Mouse (Mus musculus): ENCODE data around the gene Smim17. TPM values are rescaled to one million over a fixed set of nuclear protein-coding genes. Genes with fewer than 3 reads are reported as not detected.
A peak's percentile ranks its signal among the peaks of the same experiment; 100 is the strongest.
"Not testable (repeated sequence)": the region's sequence is repeated elsewhere in the genome, so short reads cannot be mapped to it uniquely, and the experiment has no call there.

Gene Smim17
- under 1 TPM in 1 of 2 experiments, not detected in 1; 0.77 TPM for total RNA-seq (2021)
- long read RNA-seq, experiment 1 = 0 reads
- long read RNA-seq, experiment 2 = 0 reads

DNA sequence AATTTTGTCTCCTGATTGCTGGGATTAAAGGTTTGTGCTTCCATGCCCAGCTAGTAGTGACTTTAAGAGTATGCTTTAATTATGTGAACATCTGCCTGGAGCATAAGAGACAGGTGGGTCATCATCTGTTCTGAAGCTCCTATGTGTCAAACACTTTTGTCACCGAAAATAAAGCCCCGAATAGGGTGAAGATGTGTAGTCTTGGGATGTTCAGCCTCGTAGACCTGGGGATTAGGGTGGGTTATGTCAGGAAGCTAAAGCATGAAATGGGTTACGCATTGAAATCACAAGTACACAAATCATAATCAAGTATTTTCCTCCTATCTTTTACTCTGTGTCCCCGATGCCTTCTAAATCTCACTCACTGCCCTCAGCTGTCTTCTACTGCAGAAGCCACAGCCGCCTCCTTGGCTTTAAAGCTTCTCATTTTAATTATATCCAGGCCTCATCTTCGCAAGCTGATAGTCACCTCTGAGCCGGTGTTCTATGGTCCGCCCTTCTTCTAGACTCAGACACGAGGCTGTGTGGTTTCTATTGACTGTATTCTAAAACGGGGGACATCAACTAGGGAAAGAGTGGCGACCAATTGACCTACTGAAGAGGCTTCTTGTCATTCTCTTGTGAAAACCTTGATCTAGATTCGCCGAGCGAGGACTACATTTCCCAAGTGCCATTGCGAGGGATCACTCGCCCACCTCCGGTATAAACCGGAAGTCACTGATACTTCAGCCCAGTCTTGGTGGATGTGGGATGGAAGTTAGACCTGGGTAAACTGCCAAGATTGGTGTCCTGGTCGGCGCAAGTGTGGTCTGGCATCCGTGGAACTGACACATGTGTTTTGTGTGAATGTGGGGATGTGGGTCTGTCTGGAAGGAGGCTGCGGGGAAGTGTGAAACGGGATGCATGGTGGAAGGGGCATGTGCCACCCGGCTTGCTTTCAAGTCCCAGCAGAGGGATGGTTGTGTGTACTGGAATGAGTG is at the start of gene Smim17:
TSS of gene Smim17 (plus strand) at position 720 of the 980 bp plus-strand sequence.
- DNase-seq = peak; percentile 30

DNA sequence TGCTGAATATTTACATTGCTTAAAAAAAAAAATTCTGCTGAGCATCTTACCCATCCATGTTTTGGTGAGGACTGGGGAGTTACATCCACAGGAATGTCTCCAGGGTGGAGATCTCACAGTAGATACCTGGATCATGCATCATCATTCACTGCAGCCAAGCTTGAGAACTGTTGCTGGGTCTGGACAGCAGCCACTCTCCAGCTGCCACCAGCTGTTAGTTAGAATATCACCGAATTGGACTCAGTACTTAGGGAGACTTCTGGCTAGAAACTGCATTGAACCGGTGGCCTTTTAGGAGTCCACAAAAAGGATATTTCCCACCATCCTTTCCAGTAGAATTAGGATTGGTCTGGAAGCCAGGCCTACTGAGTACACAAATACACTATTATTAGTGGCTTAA is 40.4 kb upstream of the Smim17 start:
- no peak for DNase-seq

DNA sequence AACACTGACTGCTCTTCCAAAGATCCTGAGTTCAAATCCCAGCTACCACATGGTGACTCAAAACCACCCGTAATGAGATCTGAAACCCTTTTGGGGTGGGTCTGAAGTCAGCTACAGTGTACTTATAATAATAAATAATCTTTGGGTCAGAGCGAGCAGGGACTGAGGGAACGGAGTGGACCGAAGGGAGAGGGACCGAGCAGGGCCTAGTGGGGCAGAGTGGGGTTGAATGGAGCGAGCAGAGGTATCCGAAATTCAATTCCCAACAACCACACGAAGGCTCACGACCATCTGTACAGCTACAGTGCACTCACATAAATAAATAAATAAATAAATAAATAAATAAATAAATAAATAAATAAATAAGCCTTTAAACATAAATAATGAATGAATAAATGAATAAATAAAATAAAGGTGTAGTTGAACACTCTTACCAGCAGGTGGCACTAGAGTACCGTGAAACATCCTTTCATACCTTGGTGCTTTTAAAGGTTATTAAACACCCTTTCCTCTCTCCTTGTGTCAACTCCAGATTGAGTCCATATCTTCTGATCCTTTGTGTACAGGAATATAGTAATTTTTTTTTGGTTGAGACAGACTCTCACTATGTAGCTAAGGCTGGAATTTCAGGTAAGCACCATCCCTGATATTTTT is 39.5 kb upstream of the Smim17 start:
- no peak for DNase-seq

DNA sequence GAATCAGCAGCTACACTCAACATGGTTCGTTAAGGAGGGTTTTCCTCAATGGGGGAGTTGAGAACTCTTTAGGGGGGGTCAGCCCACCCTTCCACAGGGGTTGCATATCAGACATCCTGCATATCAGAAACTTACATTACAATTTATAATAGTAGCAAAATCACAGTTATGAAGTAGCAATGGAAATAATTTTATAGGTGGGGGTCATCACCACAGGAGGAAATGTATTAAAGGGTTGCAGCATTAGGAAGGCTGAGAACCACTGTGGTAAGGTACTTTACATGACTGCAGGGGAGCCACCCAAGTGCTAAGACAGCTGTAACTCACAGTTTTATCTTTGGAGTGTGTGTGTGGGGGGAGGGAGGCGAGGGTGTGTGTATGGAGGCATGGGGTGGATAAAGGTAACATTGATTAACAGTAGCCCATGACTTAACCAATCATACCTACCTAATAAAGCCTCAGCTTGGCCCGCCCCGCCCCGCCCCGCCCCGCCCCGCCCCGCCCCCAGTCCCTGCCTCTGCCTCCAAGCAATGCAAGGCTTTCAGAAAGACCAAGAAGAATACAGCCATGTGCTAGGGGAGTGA is 37.9 kb upstream of the Smim17 start:
- DNase-seq = no peak

DNA sequence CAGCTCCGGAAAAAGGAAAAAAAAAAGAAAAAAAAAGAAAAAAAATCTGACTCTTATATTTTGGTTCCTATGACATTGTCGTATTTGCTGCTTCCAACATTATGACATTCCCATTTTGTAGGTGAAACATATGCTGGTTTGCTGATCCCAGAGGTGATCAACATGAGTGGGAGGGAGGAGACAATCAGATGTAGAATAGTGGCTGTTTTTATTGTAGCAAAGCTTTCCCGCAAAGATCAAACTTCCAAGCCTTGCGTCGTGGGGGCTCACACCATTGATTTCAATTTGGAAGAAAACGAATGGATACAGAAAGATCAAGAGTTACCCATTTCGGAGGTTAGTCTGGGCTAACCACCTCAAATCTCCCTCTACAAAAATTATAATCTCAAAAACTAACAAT is 36.8 kb upstream of the Smim17 start:
- no peak for DNase-seq

DNA sequence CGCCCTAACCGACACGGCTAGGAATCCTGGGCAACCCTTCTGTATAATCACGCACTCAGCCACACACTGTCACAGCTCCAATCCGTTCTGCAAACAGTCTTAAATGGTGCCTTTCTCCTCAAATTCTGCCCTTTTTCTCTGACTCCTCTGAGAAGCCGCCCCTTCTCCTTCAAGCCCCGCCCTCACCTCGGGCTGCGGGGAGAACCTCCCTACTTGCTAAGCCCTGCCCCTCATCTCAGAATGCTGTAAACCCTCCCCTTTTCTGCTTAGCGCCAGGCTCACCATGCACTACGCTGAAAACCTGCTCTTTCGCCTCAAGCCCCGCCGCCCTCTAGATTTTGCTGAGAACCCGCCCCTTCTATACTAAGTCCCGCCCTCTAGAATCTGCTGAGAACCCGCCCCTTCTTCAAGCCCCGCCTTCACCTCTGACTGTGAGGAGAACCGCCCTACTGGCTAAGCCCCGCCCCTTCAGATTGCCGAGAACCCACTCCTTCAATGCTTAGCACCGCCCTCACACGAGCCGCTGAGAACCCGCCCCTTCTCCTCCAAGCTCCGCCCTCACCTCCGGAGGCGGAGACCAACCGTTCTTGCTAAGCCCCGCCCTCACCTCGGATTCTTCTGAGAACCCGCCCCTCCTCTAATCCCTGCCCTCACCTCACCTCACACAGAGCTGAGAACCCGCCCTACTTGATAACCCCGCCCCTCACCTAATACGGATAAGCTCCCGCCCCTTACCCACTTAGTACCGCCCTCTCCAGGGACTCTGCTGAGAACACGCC is 36.1 kb upstream of the Smim17 start:
- peak; percentile 92 for DNase-seq

DNA sequence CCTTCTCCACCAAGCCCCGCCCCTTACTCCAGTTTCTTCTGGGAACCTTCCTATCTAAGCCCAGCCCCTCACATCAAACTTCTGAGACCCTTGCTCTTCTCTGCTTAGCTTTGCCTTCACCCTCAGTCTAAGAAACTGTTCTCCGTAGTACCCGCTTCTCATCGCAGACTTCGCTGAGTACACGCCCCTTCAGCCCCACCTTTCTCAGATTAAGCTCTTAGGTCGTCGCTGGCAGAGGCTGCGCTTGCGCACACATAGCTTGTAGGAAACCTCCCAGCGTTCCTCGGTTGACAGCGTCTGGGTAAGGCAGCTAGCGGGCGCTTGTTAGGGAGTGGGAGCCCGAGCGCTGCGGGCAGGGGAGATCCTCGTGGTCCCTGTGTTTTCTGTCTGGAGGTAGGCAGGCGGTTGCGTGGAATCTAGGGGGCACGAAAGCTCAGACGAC is 35.4 kb upstream of the Smim17 start, which contains the start of gene Zfp78:
TSS of gene Zfp78 (plus strand) at position 234 of the 442 bp plus-strand sequence.
- DNase-seq = peak; percentile 69

DNA sequence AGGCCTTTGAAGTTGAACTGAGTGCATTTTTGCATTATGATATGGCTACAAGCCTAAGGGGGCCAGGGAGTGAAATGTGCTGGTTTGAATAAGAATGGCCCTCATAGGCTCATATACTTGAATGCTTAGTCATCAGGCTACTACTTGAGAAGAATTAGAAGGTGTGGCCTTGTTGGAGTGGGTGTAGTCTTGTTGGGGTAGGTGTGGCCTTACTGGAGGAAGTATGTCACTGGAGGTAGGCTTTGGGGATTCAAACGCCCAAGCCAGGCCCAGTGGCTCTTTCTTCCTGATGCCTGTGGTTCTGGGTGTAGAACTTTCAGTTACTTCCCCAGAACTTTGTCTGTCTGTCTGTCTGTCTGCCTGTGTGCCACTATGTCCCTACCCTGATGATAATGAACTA is 33.8 kb upstream of the Smim17 start:
- no peak for DNase-seq

DNA sequence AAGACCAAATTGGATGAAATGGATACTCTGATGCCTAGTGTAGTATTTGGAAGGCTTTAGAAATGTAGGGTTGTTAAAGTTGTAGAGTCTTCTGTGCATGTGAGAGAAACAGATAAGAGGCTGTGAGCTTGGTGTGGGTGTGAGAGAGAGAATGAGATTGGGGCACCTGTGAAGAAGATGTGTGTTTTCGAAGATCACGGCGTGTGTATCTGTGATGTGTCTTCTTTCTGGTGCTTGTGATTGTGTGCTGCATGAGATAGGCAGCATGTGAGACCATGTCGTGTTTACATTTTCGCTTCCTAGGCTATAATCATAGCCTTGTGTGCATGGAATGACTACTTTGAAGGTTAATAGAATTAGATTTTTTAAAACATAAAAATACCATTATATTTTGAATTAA is 31.3 kb upstream of the Smim17 start:
- DNase-seq = no peak

DNA sequence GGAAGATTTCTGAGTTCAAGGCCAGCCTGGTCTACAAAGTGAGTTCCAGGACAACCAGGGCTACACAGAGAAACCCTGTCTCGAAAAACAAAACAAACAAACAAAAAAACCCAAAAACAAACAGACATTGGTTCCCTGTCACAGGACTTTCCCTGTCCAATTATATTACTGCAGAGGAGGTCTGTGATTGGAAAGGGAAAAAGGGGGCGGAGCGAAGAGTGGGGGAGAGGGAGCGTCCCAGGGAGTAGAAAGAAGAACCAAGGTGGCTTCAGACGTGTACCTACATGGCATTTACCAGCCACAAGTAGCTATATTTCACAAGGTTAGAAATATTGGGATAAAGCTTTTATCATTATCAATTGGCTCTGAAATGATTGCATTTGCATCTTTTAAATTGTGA is 30.4 kb upstream of the Smim17 start:
- not testable (repeated sequence) for DNase-seq

DNA sequence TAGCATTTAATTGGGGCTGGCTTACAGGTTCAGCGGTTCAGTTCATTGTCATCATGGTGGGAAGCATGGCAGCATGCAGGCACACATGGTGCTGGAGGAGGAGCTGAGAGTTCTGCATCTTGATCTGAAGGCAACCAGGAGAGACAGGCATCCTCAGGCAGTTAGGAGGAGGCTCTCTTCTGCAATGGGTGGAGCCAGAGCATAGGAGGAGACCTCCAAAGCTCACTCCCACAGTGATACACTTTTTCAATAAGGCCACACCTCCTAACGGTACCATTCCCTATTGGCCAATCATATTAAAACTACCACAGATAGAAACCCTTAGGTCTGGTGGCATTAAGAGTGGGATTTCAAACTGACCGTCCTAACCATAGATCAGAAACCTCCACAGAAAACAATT is 29.1 kb upstream of the Smim17 start:
- no peak for DNase-seq

DNA sequence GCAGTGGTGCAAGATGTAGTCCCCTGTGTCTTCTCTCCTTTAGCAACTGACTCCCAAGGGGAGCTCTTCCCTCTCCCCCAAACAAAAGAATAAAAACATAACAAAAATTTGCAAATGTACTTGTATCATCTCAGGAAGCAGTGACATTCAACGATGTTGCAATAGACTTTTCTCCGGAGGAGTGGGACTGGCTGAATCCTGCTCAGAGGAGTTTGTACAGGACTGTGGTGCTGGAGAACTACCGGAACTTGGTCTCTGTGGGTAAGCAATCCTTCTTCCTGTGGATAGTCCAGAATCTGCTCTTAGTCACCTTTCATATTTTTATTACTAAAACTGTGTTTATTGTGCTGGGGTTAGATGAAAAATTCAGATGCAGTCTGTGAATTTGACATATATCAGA is 25.5 kb upstream of the Smim17 start:
- DNase-seq = no peak

DNA sequence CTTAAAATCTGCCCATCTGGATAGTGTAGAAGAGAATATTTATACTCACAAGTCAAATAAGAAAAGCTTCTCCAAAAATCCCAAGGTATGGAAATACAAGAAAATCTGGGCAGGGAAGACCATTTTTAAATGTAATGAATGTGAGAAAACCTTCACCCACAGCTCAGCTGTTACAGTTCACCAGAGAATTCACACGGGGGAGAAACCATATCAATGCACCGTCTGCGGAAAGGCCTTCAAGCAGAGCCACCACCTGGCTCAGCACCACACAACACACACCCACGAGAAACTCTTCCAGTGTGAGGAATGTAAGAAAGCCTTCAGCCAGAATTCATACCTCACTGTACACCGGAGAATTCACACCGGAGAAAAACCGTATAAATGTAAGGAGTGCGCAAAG is 20.1 kb upstream of the Smim17 start:
- no peak for DNase-seq

DNA sequence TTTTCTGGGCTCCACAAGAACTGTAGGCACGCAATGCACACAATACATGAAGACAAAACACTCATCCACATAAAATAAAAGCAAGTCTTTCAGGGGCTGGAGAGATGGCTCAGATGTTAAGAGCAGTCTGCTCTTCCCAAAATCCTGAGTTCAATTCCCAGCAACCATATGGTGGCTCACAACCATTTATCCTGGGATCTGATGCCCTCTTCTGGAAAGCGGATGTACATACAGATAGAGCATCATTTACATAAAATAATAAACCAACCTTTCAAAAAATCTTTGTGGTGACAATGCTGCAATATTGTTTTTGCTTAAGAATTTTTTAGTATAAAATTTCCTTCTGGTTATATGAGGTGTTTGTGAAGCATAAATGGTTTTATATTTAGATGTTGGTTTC is 17.1 kb upstream of the Smim17 start:
- no peak for DNase-seq

DNA sequence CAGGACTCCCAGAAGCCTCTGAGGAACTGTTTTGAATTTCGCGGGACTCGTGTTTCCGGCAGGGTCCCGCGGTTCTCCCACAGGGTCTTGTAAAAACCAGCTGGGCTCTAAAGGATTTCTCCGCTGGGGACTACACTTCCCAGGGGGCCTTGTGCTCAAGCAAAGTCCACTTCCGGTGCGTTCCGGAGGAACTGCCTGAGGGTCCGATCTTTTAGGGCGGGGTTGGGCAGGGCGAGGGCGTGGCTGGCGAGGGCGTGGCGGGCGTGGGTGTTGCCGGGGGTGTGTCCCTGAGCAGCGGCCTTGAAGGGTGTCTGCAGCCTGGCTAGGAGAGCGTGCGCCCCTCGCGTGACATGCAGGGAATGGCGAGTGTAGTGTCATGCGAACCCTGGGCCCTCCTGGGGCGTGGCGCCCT is 15.5 kb upstream of the Smim17 start, which contains the start of gene Zfp28:
TSS of gene Zfp28 (plus strand) at position 252 of the 412 bp plus-strand sequence.
- peak; percentile 94 for DNase-seq

DNA sequence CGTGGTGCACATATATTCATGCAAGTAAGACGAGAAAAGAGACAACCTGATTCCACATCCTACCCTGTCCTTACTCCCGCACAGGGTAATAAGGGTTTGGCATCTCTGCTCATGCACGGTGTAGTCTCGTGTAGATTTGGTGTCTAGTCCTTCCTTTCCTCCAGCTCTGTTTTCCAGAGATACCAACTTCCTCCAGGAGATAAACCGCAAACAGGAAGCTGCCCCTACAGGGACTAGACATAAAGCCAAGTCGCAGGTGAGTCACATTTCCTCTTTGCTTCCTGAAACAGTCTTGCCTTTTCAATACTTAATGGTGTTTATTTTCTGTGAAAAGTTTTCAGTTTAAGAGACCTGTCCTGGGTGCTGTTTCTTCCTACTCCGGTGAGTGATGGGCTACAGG is 14.5 kb upstream of the Smim17 start:
- no peak for DNase-seq

DNA sequence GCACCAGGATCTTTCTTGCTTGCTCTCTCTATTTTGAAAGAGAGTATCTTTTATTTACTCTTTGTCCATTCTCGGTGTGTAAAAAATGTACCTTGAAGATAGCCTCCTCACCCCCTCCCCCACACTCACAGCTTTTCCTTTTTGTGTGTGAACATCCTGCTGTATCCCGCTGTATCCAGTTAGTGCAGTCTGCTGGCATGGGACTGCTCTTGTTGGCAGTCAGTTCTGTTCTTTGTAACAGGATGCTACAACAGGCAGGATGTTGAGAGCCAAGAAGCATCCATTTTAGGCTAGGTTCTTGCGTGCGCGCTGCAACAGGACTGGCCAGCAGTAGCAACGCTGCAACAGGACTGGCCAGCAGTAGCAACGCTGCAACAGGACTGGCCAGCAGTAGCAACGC is 11.5 kb upstream of the Smim17 start:
- peak; percentile 15 for DNase-seq

DNA sequence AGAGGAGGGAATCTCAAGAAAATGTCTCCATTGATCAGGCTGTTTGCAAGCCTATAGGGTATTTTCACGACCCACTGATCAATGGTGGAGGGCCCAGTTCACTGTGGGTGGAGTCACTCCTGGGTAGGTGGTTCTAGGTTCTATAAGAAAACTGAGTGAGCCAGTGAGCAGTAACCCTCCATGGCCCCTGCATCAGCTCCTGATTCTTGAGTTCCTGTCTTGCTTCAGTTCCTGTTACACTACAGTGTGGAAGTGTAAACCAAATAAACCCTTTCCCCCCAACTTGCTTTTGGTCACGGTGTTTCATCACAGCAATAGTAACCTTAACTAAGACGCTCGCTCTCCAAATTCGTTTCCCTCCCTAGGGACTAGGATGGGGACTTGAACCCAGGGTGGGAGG is 9.5 kb upstream of the Smim17 start:
- DNase-seq = no peak

DNA sequence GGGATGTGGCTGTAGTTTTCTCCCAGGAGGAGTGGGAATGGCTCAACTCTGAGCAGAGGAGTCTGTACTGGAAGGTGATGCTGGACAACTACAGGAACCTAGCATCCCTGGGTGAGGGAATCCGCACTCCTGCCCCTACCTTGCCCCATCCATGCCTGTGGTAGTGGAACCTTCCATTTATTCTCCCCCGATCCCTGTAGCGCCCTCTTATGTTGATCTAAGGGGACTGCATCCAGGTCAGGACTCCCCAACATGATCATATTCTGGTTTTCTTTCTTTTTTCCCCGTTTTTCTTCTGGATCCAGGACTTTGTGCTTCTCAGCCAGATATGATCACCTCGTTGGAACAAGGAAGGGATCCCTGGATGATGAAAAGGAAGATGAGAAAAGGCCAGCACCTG is 9.1 kb upstream of the Smim17 start:
- DNase-seq = no peak

DNA sequence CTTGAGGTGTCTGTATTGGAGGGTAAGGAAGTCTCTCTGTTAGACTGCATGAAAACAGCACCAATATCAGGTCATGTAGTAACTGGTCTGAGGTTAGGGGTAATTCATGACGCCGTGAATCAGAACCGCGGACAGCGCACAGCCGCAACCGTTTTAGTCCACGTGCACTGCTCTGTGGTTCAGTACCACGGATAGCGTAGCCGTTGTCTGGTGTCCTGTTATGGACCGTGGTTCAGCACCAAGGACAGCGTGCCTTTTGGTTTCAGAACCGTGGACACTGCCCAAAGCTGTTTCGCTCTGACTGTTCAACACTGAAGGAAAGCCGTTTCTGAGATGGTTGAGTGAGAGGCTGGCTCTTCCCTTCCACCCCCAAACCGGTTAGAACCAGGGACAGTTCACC is 11.5 kb downstream of the Smim17 start, which contains the start of gene Gm20715:
TSS of gene Gm20715 (plus strand) at position 235 of the 400 bp plus-strand sequence.
- DNase-seq = peak; percentile 96

DNA sequence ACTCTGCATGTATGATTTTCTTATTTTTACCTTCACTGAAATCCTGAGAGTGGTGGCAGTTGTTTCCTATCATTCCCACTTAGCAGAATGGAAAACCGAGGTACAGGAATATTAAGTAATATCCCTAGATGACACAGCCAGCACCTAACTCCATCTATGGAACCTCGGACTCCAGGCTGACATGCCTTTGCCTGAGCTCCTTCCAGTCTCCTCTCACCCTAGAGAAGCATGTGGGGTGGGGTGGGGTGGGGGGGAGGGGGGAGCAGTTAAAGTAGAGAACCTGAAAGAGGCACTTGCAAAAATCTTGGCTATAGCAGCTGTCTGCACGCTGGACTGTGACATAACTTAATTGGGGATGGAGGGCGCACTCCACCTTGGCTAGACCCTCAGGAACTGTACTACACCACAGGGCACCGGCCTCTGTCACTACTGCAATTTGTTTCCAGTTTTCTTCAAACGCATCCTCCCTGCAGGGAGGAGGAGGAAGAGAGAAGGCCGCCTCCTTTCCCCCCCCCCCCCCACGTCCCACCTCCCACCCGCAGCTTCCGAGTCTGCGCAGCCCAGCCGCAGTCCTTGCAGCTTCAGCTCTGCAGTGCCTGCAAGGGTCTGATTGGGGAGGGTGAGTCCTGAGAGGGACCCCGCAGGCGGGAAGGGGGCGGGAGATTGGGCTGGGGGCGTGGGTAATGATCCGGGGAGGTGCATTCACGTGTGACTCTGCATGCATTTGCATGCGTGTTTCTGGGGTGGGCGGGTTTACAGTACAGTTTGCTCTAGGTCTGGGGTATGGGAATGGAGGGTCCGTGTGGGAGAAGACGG is 16.3 kb downstream of the Smim17 start:
- DNase-seq = no peak

Measured in gastrocnemius, postnatal 10 days (tissue).